Mouse (Mus musculus) v-Abl transformed pro-B cells (cell line): ENCODE data around the gene Capn5.

ENCODE experiments used
- in situ Hi-C, 2 experiments: fragments of 400-800 bp; cut with MboI; formaldehyde crosslinking; loops; one replicate each; pipeline ENCODE4 v1.15.1; 2025; ENCODE audit not compliant: unreplicated experiment in 2 of 2

The Capn5 gene

DNA sequence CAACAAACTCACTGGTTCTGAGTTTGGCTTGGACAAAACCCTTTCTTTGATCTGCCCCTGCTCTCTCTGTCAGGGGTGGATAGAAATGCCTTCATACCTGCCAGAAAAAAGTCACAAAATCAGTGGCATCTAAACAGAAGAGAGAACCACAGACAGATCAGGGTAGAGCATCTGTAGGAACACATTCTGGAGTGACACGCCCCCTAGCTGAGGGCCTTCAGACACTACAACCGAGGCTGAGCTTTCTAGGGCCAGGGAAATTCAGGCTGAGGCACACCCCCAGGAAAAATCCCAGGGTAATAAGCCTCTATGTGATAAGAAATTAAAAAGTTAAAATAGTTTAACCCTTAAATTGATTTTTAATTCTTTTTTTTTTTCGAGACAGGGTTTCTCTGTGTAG is 24.7 kb downstream of the Capn5 start:
- in situ Hi-C loops, result loop anchor here (5.0 to 25.0 kb wide), 4 partner anchors 39 to 459 kb away; no protein-coding TSS in a partner anchor

- in situ Hi-C loops, result loop anchor here (5.0 to 25.0 kb wide), 4 partner anchors 40 to 460 kb away; no protein-coding TSS in a partner anchor
These were observed 25.7 kb downstream of the Capn5 start for GRCm38 (mm10) chr7:98152400-98152799.

DNA sequence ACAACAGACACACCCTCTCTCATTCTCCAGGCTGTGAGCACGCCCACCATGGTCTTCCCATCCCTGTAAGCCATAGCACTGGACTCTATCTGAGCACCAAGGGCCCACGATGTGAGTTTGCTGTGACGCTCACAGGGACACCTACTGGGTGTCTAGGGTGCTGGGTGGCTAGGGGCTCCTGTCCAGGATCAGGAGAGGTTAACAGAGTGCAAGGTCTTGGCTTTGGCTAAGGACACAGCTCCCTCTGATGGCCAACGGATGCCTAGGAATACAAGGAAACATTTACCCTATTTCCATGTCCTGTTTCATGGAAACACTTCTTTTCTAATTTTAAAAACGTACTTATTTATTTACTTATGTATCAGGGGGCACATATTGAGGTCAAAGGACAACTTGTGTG is 27.5 kb downstream of the Capn5 start:
- in situ Hi-C loops, result loop anchor here (5.0 to 25.0 kb wide), 4 partner anchors 42 to 462 kb away; no protein-coding TSS in a partner anchor

- in situ Hi-C loops, result loop anchor here (5.0 to 25.0 kb wide), 4 partner anchors 42 to 462 kb away; no protein-coding TSS in a partner anchor
These were observed 28.3 kb downstream of the Capn5 start for GRCm38 (mm10) chr7:98149802-98150201.

GRCm38 (mm10) chr7:98148721-98149407 is 29.2 kb downstream of the Capn5 start:
- in situ Hi-C loops, result no loop called here

DNA sequence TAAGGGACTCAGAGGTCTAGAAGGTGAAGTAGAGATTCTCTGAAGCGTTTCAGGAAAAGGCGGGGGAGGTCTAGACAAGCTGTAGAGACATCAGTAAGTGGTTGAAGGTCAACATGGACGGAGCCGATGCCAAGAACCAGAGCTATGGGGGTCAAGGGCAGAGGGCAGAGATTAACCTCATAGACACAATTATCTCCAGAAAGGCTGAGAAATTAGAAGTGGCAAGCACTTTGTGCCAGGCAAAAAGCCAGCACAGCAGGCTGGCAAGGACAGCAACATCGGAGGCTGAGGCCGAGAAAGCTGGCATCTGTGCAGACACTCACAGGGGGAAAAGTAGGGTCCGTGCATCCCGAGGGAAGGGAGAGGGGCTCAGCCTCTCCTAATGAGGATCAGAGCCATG is 30.3 kb downstream of the Capn5 start:
- in situ Hi-C loops, result no loop called here

DNA sequence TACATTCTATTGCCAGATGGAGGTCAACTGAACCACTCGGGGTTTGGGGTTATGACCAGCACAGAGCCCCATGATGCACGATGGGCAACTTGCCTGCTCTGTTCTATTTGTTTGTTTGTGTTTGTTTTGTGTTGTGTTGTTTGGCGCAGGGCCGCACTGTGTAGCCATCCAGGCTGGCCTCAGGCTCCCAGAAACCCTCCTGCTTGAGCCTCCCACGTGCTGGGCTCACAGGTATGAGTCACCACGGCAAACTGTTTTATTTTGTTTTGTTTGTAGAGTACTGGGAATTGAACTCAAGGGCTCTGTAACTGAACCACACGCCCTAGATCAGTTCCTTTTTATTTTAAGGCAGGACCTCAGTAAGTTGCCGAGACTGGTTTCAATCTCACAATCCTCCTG is 31.6 kb downstream of the Capn5 start:
- in situ Hi-C loops, result no loop called here

- in situ Hi-C loops, result no loop called here
These were observed 32.1 kb downstream of the Capn5 start for GRCm38 (mm10) chr7:98145842-98146446.

GRCm38 (mm10) chr7:98145402-98145801 is 32.7 kb downstream of the Capn5 start, which contains the start of gene Omp:
Omp (minus strand) TSS chr7:98145502.
- in situ Hi-C loops, result no loop called here

DNA sequence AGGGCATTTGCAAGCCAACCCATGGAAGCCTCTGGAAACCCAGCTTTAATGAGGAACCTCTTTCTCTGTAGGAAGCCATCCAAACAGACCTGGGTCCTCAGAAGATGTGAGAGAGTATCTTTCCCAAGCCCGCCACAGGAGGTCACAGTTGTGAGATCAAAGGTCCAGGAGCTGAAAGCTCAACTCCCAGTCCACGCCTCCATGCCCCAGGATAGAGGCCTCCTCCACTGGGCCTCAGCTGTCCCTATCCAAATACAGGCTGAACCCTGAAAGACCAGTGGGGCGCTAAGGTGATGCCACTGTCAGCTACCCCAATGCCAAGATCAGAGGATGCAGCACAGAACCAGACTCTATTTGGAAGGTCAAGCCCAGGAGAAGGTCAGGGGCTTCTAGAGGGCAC is 35.4 kb downstream of the Capn5 start:
- in situ Hi-C loops, result no loop called here

DNA sequence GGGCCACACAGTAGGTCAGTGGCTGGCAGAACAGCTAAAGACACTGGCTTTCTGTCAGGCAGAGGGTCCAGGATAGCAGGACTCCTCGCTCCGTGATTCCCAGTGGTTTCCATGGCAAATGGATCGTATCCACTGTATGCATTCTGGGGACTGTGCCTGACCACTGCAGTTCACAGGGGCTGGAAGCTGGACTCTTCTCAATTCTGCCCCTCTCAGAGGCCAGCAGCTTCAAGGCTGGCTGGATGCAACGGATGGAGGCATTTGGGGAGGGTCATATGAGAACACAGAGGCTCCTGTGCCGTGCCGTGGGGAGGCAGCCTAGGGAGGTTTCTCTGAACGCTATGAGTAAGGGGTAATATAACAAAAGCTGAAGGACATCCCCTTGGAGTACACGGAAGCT is 35.8 kb downstream of the Capn5 start:
- in situ Hi-C loops, result no loop called here

- in situ Hi-C loops, result no loop called here
These were observed 36.9 kb downstream of the Capn5 start for GRCm38 (mm10) chr7:98141206-98141605.

- in situ Hi-C loops, result no loop called here
These were observed 37.5 kb downstream of the Capn5 start for GRCm38 (mm10) chr7:98140597-98140996.

- in situ Hi-C loops, result no loop called here
These were observed 38.9 kb downstream of the Capn5 start for GRCm38 (mm10) chr7:98139216-98139615.

DNA sequence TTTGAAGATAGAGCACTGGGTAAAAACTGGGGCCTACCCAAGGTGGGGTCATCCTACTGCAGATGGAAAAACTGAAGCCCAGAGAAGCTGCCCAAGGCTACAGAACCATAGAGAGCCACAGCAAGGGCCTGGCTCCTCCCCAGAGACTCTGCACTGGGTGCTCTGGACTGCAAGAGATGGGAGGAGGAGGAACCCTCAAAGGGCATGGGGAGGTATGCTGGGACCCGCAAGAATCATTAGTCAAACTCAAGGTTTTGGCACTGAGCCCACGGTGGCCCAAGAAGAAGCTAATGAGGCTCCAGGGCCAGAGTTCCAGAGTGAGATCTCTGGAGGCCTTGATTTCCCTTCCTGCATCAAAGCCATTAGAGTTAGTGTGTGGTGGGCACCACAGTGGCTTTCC is 40.1 kb downstream of the Capn5 start:
- in situ Hi-C loops, result no loop called here

- in situ Hi-C loops, result no loop called here
These were observed 40.5 kb downstream of the Capn5 start for GRCm38 (mm10) chr7:98137583-98137982.

- in situ Hi-C loops, result no loop called here
These were observed 46.3 kb downstream of the Capn5 start for GRCm38 (mm10) chr7:98131751-98132150.

GRCm38 (mm10) chr7:98125473-98125872 is 52.6 kb downstream of the Capn5 start:
- in situ Hi-C loops, result loop anchor here (5.0 to 10.0 kb wide), 3 partner anchors 67 to 701 kb away; no protein-coding TSS in a partner anchor

DNA sequence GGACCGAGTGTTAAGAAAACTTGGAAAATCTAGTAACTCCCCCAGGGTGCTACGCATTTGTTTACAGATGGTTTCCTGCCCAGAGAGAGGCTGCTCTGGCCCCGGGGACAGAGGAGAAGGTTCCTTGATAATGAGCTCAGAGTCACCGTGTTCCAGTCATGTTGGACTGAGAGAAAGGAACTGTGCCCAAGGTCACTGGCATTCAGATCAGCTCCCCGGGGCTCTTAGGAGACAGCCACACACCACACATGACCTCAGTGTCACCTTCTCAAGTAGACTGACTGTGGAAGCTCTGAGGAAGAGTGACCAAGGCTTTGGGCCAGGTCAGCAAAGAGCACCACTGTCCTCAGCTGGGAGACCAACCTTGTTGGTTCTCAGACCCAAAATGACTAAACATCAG is 53.4 kb downstream of the Capn5 start:
- in situ Hi-C loops, result loop anchor here (5.0 to 25.0 kb wide), 6 partner anchors 68 to 1162 kb away; partner anchors contain the start of genes Nars2 (in 1 of the 2), Ndufc2 (in 1 of the 2) and Thrsp (in 1 of the 2)

DNA sequence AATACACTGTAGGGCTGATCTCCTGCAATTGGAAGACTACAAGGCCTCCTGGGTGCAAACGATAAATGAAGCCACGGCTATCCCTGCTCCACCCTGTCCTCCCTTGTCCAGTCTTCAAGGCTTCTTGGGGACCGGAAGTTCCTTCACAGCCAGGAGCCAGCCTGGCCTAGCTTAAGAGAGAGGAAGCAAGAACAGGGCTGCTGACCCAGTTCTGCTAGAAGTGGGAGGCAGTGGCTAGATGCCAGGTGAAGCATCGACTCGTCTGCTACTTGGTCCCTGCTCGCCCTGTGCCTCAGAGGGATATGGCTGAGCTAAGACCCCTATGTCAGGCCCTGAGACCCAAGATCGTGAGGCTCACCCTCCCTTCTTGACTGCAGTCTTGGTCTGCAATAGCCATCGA is 56.4 kb downstream of the Capn5 start:
- in situ Hi-C loops, result loop anchor here (5.0 to 25.0 kb wide), 5 partner anchors 139 to 1159 kb away; partner anchors contain the start of genes Nars2 (in 1 of the 2), Ndufc2 (in 1 of the 2) and Thrsp (in 1 of the 2)

DNA sequence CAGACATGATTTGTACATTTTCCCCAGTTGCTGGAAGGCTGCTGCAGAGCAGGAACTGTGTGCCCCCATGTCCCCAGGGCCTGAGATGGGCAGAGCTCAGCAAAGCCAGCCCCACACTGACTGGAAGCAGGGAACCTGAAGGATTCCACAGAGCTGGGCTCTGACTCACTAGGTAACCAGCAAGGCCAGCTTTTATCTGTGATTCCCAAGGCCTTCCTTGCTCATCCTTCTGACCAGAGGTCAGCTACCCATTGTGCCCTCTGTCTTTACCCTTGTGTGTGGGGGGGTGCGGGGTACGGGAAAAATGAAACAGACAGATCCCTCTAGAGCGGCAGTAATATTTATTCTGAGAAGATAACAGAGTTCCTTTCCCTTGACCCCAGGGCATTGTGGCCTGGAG is 56.8 kb downstream of the Capn5 start:
- in situ Hi-C loops, result loop anchor here (5.0 to 25.0 kb wide), 5 partner anchors 139 to 1159 kb away; partner anchors contain the start of genes Nars2 (in 1 of the 2), Ndufc2 (in 1 of the 2) and Thrsp (in 1 of the 2)
